Comparison of ENCODE assay signal across 11 mouse cellular contexts in the genomic region with DNA sequence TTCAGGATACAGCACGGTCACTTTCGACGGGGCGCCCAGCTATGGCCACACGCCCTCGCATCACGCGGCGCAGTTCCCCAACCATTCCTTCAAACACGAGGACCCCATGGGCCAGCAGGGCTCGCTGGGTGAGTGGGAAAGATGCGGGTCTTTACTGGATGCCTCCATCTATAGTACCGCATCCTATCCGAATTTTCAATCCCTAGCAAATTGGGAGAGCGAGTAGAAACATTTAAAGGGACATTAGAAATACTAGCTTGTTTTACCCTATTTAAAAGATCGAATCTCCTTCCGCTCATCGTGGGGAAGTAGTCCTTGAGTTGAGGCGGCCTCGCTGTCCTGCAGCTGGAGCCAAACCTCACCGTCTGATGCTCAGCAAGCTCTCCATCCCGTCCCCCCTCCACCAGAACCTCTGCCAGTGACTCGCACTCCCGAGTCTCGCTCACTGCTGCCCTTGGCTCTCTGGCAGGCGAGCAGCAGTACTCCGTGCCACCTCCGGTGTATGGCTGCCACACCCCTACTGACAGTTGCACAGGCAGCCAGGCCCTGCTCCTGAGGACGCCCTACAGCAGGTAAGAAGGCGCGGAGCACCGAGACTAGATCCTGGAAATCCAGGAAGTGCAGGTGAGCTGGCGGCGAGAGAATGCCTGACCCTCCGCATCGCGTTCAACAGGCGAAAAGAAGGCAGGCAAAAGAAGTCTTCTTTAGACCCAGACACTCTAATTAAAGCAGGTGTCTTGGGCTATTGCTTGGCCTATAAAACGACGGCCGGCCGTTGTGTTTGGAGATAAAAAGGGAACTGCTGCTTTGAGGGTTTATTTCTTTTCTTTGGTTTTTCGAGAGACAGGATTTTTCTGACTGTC. TPM values are rescaled to one million over a fixed set of nuclear protein-coding genes. Genes with fewer than 3 reads are reported as not detected.
A peak's percentile ranks its signal among the peaks of the same experiment; 100 is the strongest.
DNase-seq lines count a peak whose midpoint lies in the region; ATAC-seq and TF ChIP-seq lines count a peak whose summit lies in the region.
"Had no signal": no experiment of that assay in that cellular context is flagged by ENCODE, and none has a peak within 500 bp of the region (broad histone marks: within the 10 kb centered on the region; RNA-seq: fewer than 3 reads in every experiment).

No protein-coding gene starts in this region.

- no peak overlapping the region for H3K4me3 ChIP-seq in heart, embryonic 11.5 days (ENCODE audit: low read depth, low read length)
- H3K4me3 ChIP-seq in liver, embryonic 12.5 days = no peak overlapping the region
- H3K4me3 ChIP-seq in liver, postnatal 0 days (ENCODE audit: low read depth, low read length) = no peak overlapping the region
- H3K4me3 ChIP-seq in limb, embryonic 13.5 days = 0 out of 2 replicates have a peak overlapping the region, but pooled peaks have one; percentile 3

- H3K9ac ChIP-seq in heart, embryonic 11.5 days (ENCODE audit: low read depth, low read length) = no peak overlapping the region
- H3K9ac ChIP-seq in liver, embryonic 12.5 days = peak overlapping the region; percentile 22; the same call in 1 of the 2 replicates
- no peak overlapping the region for H3K9ac ChIP-seq in liver, postnatal 0 days (replicated peaks)
- H3K9ac ChIP-seq in limb, embryonic 13.5 days = no peak overlapping the region

- H3K27ac ChIP-seq in heart, embryonic 11.5 days (ENCODE audit: low read depth, low read length) = peak overlapping the region; percentile 46
- H3K27ac ChIP-seq in liver, embryonic 12.5 days = no peak overlapping the region
- no peak overlapping the region for H3K27ac ChIP-seq in liver, postnatal 0 days (ENCODE audit: low read depth)
- no peak overlapping the region for H3K27ac ChIP-seq in limb, embryonic 13.5 days

- intact Hi-C loops in heart, postnatal 36 days (cut with DNase I) = loop anchor here (5.0 kb wide), 2 partner anchors 39 to 539 kb away; no protein-coding TSS in a partner anchor

- no peaks in the 10 kb centered on the region for H3K9me3 ChIP-seq in heart, embryonic 11.5 days (replicated peaks; ENCODE audit: control insufficient read depth, low read length)
- H3K9me3 ChIP-seq in liver, embryonic 12.5 days (replicated peaks) = no peaks in the 10 kb centered on the region
- H3K9me3 ChIP-seq in liver, postnatal 0 days (ENCODE audit: low read length) = no peaks in the 10 kb centered on the region
- no peaks in the 10 kb centered on the region for H3K9me3 ChIP-seq in limb, embryonic 13.5 days

- peaks cover 7% of the 10 kb centered on the region; the same call in 1 of the 2 replicates for H3K4me1 ChIP-seq in heart, embryonic 11.5 days (ENCODE audit: control insufficient read depth, insufficient read depth, low read length)
- H3K4me1 ChIP-seq in liver, embryonic 12.5 days = peaks cover 11% of the 10 kb centered on the region; the same call in 1 of the 2 replicates
- peaks cover 3% of the 10 kb centered on the region; the same call in 1 of the 2 replicates for H3K4me1 ChIP-seq in liver, postnatal 0 days (ENCODE audit: insufficient read depth)
- H3K4me1 ChIP-seq in limb, embryonic 13.5 days = peaks cover 15% of the 10 kb centered on the region

- TF ChIP-seq CTCF in liver, postnatal 0 days (IDR thresholded peaks at IDR 0.05; ENCODE audit: low read depth) = no peak

- DNase-seq in heart, postnatal 36 days = no peak
- DNase-seq in liver, postnatal 0 days = no peak
- no peak for DNase-seq in adrenal gland, postnatal 10 days
- DNase-seq: thymus, adult 18-20 months had no signal

- peaks cover 88% of the 10 kb centered on the region for H3K27me3 ChIP-seq in heart, embryonic 11.5 days (ENCODE audit: control insufficient read depth, insufficient read depth, low read length)
- H3K27me3 ChIP-seq in liver, embryonic 12.5 days (replicated peaks) = peaks cover 98% of the 10 kb centered on the region
- H3K27me3 ChIP-seq in liver, postnatal 0 days (ENCODE audit: insufficient read depth, low read length) = peaks cover 86% of the 10 kb centered on the region
- peaks cover 99% of the 10 kb centered on the region for H3K27me3 ChIP-seq in limb, embryonic 13.5 days

- no peaks in the 10 kb centered on the region for H3K36me3 ChIP-seq in heart, embryonic 11.5 days (ENCODE audit: control insufficient read depth, insufficient read depth, low read length)
- no peaks in the 10 kb centered on the region for H3K36me3 ChIP-seq in liver, embryonic 12.5 days
- no peaks in the 10 kb centered on the region for H3K36me3 ChIP-seq in liver, postnatal 0 days (replicated peaks; ENCODE audit: insufficient read depth, low read length)
- no peaks in the 10 kb centered on the region for H3K36me3 ChIP-seq in limb, embryonic 13.5 days

- 3% methylated on average over 43 of the region's 43 CpGs for WGBS in heart, embryonic 11.5 days (ENCODE audit: insufficient replicate concordance)
- WGBS in liver, embryonic 12.5 days (ENCODE audit: insufficient replicate concordance) = 5% methylated on average over 43 of the region's 43 CpGs
- WGBS in liver, postnatal 0 days (ENCODE audit: insufficient replicate concordance) = 6% methylated on average over 42 of the region's 43 CpGs
- WGBS in limb, embryonic 13.5 days = under 1% methylated on average over 43 of the region's 43 CpGs

- no peak for TF ChIP-seq EP300 in liver, postnatal 0 days (IDR thresholded peaks at IDR 0.05; ENCODE audit: low read depth)

- peak overlapping the region; percentile 45 for H3K4me2 ChIP-seq in heart, embryonic 11.5 days
- no peak overlapping the region for H3K4me2 ChIP-seq in liver, embryonic 12.5 days
- no peak overlapping the region for H3K4me2 ChIP-seq in liver, postnatal 0 days (ENCODE audit: low read depth, low read length)
- no peak overlapping the region for H3K4me2 ChIP-seq in limb, embryonic 13.5 days (replicated peaks)

- no peak for ATAC-seq in heart, embryonic 11.5 days (replicated peaks; ENCODE audit: insufficient number of reproducible peaks, low FRiP score, low TSS enrichment)
- no peak for ATAC-seq in liver, embryonic 12.5 days
- no peak for ATAC-seq in liver, postnatal 0 days
- peak; percentile 32; the same call in 1 of the 2 replicates for ATAC-seq in common myeloid progenitor, adult 5-6 weeks (replicated peaks; ENCODE audit: low read depth, poor library complexity, severe bottlenecking)
- ATAC-seq in limb, embryonic 13.5 days (ENCODE audit: low FRiP score, low read depth) = no peak
- ATAC-seq in inflammation-experienced regulatory T-cells, adult 6 months = no peak

RNA-seq across cellular contexts. Expression of a gene that starts 6.8 kb away (rescaled TPM):
- polyA plus RNA-seq in heart, embryonic 11.5 days (2014; fragmentation: Nextera tagmentation; extraction: Ambion mirVana) = 32.9 and 37.5 TPM in 2 replicates
- total RNA-seq in heart, postnatal 36 days (2021) = 1 to 10 TPM; 5.2 to 6.9 TPM
- polyA plus RNA-seq in liver, embryonic 12.5 days (2016; fragmentation: Nextera tagmentation; extraction: Ambion mirVana) = 6.6 and 7.2 TPM in 2 replicates
- polyA plus RNA-seq in liver, postnatal 0 days (2015; fragmentation: Nextera tagmentation; extraction: Ambion mirVana) = 0.86 and 1.1 TPM in 2 replicates
- total RNA-seq in common myeloid progenitor, adult 5-6 weeks (2017) = not detected in 2 replicates
- polyA plus RNA-seq in limb, embryonic 13.5 days (2015; fragmentation: Nextera tagmentation; extraction: Ambion mirVana) = 0.64 TPM in 2 replicates
- total RNA-seq in adrenal gland, postnatal 10 days (2021) = 1 to 10 TPM; 2.8 to 5.1 TPM
- polyA plus RNA-seq in inflammation-experienced regulatory T-cells, adult 6 months (2017; shearing (Covaris generic)) = not detected

RNA-seq across cellular contexts. Expression of a gene that starts 41.3 kb away (rescaled TPM):
- polyA plus RNA-seq in heart, embryonic 11.5 days (2014; fragmentation: Nextera tagmentation; extraction: Ambion mirVana) = not detected in 2 replicates
- not detected for total RNA-seq in heart, postnatal 36 days (2021)
- not detected in 2 replicates for polyA plus RNA-seq in liver, embryonic 12.5 days (2016; fragmentation: Nextera tagmentation; extraction: Ambion mirVana)
- not detected in 2 replicates for polyA plus RNA-seq in liver, postnatal 0 days (2015; fragmentation: Nextera tagmentation; extraction: Ambion mirVana)
- total RNA-seq in common myeloid progenitor, adult 5-6 weeks (2017) = not detected in 2 replicates
- polyA plus RNA-seq in limb, embryonic 13.5 days (2015; fragmentation: Nextera tagmentation; extraction: Ambion mirVana) = not detected in 2 replicates
- not detected for total RNA-seq in adrenal gland, postnatal 10 days (2021)
- polyA plus RNA-seq in inflammation-experienced regulatory T-cells, adult 6 months (2017; shearing (Covaris generic)) = not detected
- total RNA-seq: left cerebral cortex, postnatal 25 days had no signal
- polyA plus RNA-seq: gonadal fat pad, adult 2 months had no signal
